Mouse (Mus musculus): Measurements from ENCODE around the gene Gm10570.
A peak's percentile ranks its signal among the peaks of the same experiment; 100 is the strongest.

The Gm10570 gene

GRCm38 (mm10) chr4:130308231-130309081 lies at the start of gene Gm10570, which contains the start of gene Fabp3:
TSS of gene Gm10570 (minus strand) at chr4:130308674.
TSS of gene Fabp3 (plus strand) at chr4:130308595.
- DNase-seq, result no peak

- no peak for DNase-seq
Measured at GRCm38 (mm10) chr4:130357946-130358345, 49.5 kb upstream of the Gm10570 start.

DNA sequence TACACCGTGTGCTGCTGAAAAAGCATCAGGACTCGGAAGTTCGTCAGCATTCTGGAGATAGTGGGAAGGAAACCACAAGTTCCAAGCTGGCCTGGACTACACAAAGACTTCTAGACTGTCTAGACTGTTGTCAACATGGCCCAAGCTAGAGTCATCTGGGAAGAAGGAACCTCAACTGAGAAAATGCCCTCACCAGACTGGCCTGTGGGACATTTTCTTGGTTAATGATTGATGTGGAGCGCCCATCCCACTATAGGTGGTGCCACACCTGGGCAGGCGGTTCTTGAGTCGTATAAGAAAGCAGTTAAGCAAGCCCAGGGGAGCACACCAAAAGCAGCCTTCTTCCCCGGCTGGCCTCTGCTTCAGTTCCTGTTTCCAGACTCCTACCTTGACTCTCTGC lies 44.1 kb upstream of the Gm10570 start:
- DNase-seq, result no peak

DNA sequence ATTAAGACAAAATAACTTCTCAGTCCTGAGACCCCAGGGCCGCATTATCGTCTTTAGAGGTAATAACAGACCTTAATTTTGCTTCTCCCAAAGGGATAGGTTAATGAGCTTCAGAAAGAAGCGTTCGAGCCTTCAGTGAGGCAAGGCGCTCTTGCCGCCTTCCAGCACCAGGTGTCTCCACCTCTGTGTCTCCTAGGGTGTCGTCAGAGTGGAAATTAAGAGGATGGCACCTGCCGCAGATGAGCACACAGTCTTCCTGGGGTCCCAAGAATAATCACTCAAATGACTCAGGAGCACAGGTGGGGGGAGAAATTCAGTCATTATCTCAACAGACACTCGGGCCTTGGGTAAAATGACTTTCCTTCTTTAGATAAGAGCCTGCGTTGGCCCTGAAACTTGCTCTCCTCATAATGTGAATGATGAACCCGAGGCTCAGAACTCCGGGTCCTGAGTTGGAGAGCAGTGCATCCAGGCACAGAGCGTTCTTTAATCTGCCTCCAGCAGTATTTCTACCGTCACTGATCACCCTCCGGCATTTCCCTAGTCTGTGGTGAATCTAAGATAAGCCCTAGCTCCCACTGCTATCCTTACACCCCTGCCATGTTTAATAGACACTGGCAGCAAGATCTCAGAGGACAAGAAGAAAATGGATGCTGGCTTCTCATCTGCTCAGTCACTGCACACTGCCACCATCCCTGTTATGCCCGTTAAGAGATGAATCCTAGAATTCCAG lies 42.4 kb upstream of the Gm10570 start:
- no peak for DNase-seq

- DNase-seq, result no peak
Measured at GRCm38 (mm10) chr4:130349666-130350065, 41.2 kb upstream of the Gm10570 start.

DNA sequence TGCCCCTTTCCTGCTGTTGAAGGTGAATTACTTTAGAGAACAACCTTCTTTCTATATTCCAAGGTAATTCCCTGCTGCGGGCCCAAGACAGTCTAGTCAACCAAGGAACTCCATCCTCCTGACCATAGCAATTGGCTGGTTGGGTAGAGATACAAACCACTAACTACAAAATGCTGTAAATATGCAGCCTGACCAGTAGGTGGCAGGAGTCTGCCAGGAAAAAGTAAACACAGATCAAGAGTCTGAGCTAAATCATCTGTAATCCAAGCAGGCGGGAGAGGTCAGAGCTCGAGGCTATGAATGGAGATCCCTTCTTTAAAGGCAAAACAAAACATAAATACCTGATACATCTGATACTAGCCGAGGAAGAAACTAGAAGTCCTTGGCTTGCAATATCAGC lies 33.2 kb upstream of the Gm10570 start:
- DNase-seq, result peak; percentile 26 to 32

GRCm38 (mm10) chr4:130335867-130336266 lies 27.4 kb upstream of the Gm10570 start:
- no peak for DNase-seq

DNA sequence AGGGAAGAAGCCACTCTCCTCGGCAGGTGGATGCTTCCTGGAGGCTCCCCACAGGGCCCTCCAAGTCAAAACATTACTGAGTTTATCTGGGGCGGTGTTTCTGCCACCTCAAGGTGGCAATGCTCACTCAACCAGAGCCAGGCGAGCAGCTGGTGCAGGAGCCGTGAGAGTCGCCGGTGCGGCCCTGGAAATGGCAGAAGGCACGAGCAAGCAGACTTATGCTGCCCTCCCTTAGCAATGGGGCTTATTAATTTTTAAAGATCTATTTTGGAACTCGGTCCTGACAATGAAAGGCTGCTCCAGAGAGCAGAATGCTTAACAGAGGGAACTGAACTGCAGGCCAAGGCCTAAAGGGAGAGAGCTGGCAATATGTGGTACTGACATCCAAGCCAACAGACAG lies 18.9 kb upstream of the Gm10570 start:
- DNase-seq, result no peak

GRCm38 (mm10) chr4:130325446-130325845 lies 17.0 kb upstream of the Gm10570 start:
- no peak for DNase-seq

- no peak for DNase-seq
Measured at GRCm38 (mm10) chr4:130323607-130324006, 15.1 kb upstream of the Gm10570 start.

DNA sequence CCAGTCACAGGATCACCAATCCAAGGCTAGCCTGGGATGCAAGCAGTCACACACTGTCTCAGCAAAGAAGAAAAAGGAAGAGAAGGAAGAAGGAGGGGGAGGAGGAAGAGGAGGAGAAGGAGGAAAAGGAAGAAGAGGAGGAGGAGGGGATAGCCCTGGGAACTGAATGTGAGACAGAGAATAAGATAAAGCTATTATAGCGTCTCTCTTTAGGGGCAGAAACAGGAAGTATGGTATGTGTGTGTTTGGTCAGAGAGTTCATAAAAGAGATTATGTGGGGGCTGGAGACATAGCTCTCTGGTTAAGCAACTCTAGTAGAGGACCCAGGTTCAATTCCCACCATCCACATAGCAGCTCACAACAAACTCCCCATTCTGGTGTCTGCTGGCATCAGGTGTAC lies 14.7 kb upstream of the Gm10570 start:
- no peak for DNase-seq

DNA sequence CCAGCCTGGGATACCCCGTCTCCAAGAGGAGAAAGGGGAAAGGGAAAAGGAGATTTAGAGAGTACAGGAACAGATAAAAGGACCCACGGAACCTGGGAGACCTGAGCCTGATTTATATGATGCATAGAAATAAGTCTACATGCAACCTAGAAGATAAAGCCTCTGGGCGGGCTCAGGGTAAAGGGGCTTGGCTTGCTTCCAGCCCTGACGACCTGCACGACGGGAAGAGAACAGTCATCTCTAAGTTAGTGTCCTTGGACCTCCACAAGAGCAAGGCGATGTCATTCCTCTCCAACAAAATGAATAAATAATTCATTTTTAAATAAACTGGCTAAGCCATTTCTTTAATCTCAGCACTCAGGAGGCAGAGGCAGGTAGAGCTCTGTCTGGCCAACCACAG lies 14.1 kb upstream of the Gm10570 start:
- DNase-seq, result no peak

DNA sequence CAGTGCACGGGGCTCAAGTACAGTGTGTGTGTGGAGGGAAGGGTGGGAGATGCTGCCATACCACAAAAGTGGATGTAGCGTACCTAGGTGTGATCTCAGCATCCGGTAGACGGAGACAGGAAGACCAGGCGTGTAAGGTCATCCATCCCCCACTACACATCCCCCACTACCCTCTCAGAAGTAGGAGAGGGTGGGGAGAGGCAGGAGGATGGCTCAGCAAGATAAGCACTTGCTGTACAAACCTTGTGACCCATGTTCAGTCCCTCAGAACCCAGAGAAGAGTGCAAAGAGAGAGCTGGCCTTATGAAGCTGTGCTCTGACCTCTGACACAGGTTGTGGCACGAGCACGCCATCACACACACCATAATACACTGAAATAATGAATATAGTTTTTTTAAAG lies 13.2 kb upstream of the Gm10570 start:
- no peak for DNase-seq

- DNase-seq, result no peak
Measured at GRCm38 (mm10) chr4:130319564-130319963, 11.1 kb upstream of the Gm10570 start.

GRCm38 (mm10) chr4:130318122-130318521 lies 9.6 kb upstream of the Gm10570 start:
- no peak for DNase-seq

GRCm38 (mm10) chr4:130316691-130317090 lies 8.2 kb upstream of the Gm10570 start:
- peak in 1 of 2 experiments; percentile 10 for DNase-seq

- no peak for DNase-seq
Measured at GRCm38 (mm10) chr4:130315771-130316527, 7.5 kb upstream of the Gm10570 start.

GRCm38 (mm10) chr4:130313552-130313951 lies 5.1 kb upstream of the Gm10570 start:
- DNase-seq, result no peak

GRCm38 (mm10) chr4:130312526-130312925 lies 4.1 kb upstream of the Gm10570 start:
- DNase-seq, result no peak

DNA sequence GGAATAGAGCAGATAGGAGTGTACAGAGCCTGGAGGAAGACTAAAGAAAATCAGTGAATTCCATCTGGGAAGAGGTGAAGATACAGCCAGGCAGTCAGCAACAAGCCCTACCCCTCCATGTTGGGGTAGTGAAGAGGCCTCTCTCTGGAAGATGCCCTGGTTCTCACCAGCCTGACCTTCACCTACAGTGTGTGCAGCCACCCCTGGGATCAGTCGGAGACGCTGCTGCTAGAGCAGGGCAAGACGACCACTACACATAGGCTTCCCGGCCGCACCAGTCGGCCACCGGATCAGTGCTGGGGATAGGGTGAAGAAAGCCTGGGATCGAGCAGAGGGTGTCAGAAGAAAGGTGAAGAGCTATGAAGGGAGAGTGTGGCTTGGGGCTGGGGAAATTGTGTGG lies 780 bp upstream of the Gm10570 start:
- DNase-seq, result no peak

DNA sequence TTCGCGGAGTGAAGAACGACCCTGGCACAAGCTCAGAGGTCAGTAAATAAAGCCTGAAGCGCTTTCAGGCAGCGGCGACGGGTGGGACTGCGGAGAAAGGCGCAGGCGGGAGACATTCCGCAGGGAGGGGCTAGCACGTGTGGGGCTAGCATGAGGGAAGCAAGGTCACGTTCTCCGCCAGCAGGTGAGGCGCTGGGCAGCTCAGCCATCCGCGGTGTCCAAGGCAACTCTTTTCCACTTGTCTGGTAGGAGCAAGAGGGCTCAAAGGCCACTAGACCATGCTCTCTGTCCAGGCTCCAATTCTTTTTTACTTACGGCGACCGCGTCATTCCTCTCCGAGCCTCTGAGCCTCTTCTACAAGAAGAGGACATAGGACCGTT lies 633 bp downstream of the Gm10570 start:
- DNase-seq, result no peak

DNA sequence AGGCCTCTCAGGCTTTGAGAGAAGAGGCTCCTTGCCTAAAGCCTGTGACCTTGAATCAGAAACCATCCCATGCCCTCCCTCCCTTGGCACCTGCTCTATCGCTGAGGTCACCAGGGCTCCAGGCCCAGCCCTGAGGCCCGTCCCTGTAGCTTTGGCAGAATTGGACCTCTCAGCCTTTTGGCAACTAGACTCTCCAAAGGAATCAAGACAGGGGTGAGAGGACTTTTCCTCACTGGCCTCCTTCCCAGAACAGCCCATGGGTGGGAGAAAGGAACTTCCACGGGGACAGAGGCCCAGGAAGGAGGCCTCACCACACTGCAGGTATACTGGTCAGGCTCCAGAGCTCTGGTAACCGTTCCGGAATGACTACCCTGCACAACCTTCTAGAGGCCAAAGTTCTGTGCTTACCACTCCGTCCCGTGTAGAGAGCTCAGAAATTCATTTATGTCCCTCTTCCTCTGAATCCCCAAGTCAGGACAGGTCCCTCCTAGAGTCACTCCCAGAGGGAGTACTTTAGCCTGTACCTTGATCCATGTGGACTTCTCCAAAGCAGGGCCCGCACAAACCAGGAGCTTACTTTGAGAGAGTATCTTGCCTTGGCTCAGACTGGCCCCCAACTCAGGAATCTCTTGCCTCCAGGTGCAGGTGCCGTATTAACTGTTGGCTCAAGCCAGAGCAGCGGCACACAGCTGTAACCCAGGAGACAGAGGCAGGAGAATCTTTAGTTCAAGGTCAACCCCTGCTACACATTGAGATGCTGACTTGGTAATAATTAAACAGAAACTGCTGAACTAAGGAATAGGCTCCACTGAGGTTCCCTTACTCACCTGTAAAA lies 1.5 kb downstream of the Gm10570 start:
- no peak for DNase-seq
